Mouse (Mus musculus): ENCODE results near the gene Gm34302. TPM values are rescaled to one million over a fixed set of nuclear protein-coding genes. Genes with fewer than 3 reads are reported as not detected.

Gm34302 gene
- polyA plus RNA-seq, 1 experiment from 2014 or later = not detected

GRCm38 (mm10) chr3:63494625-63495382 lies 11.1 kb upstream of the Gm34302 start:
- Histone ChIP-seq H3K9me3 (ENCODE audit: low read depth, low read length) (no peaks in the 10 kb centered on the region), H3K27ac (ENCODE audit: low read depth) (peak overlapping the region; percentile 65; the same call in 1 of the 2 replicates), H3K4me3 (ENCODE audit: low read depth, low read length) (no peak overlapping the region), H3K4me2 (no peak overlapping the region), H3K36me3 (ENCODE audit: insufficient read depth) (no peaks in the 10 kb centered on the region), H3K4me1 (ENCODE audit: insufficient read depth) (no peaks in the 10 kb centered on the region), H3K9ac (no peak overlapping the region), H3K27me3 (ENCODE audit: insufficient read depth, low read length) (no peaks in the 10 kb centered on the region)
- ATAC-seq (ENCODE audit: insufficient read depth) = no peak
- 54% methylated on average over 5 of the region's 5 CpGs for whole genome bisulfite sequencing
- DNase-seq = peak; percentile 1
- no peak for TF ChIP-seq CTCF (IDR thresholded peaks at IDR 0.05; ENCODE audit: low read depth)

DNA sequence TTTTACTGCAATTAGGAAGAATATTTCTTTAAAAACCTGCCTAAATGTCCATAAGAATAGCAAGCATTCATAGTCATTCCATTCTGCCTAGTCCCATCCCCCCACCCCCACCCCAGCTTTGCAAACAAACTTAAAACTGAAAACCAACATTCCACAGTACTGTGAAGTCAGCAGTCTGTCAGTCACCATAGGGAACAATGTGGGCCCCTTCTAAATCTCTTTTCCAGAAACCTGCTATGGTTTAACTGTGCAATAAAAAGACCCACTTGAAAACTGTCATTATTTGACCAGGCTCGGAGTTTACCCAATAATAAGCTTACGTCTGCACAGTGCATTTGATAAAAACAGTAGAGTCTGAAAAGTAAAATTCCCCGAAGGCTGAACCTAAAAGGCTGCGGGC lies 9.9 kb upstream of the Gm34302 start:
- H3K27ac ChIP-seq (ENCODE audit: low read depth) = peak overlapping the region; percentile 65; the same call in 1 of the 2 replicates
- no peak overlapping the region for H3K4me3 ChIP-seq (ENCODE audit: low read depth, low read length)
- no peak overlapping the region for H3K9ac ChIP-seq
- DNase-seq = peak; percentile 40
- no peak for TF ChIP-seq CTCF (IDR thresholded peaks at IDR 0.05; ENCODE audit: low read depth)
- no peak overlapping the region for H3K4me2 ChIP-seq
- H3K27me3 ChIP-seq (ENCODE audit: insufficient read depth, low read length) = no peaks in the 10 kb centered on the region
- H3K4me1 ChIP-seq (ENCODE audit: insufficient read depth) = no peaks in the 10 kb centered on the region
- no peaks in the 10 kb centered on the region for H3K9me3 ChIP-seq (ENCODE audit: low read depth, low read length)
- H3K36me3 ChIP-seq (ENCODE audit: insufficient read depth) = no peaks in the 10 kb centered on the region
- peak; percentile 94; the same call in 1 of the 2 replicates for ATAC-seq (ENCODE audit: insufficient read depth)
- 50% methylated on average over 4 of the region's 4 CpGs for WGBS

DNA sequence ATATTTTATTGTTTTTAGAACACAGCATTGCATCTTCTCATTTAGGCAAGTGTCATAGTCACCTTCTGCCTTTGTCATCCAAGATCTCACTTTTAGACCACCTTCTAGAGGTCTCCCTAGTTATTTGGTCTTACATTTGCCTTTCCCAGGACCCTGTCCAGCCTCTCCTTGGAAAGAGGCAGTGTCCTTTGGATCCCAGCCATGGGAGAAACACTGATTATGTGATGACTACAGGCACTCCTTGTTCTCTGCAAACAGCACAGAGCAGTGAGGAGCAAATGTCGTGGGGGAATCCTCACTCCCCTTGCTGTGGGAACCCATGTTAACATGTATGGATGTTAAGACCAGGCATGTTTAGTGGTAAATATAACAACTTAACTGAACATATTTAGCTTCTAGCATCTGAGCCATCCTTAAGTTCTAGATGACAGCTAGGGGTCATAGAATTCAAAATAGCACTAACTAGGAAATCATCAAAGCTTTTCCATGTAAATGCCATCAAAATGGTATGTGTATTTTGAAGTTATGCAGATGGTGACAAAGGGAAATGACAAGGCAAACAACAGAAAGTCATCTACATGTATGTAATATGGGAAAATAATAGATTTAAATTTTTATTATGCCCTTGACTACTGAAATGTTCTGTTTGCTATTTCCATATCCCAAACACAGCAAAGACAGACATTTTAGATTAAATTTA lies 43.1 kb downstream of the Gm34302 start:
- Histone ChIP-seq H3K27ac (ENCODE audit: low read depth) (no peak overlapping the region), H3K9me3 (ENCODE audit: low read depth, low read length) (no peaks in the 10 kb centered on the region), H3K4me3 (ENCODE audit: low read depth, low read length) (no peak overlapping the region), H3K4me1 (ENCODE audit: insufficient read depth) (no peaks in the 10 kb centered on the region), H3K4me2 (no peak overlapping the region), H3K27me3 (ENCODE audit: insufficient read depth, low read length) (no peaks in the 10 kb centered on the region), H3K9ac (no peak overlapping the region), H3K36me3 (ENCODE audit: insufficient read depth) (no peaks in the 10 kb centered on the region)
- TF ChIP-seq CTCF (IDR thresholded peaks at IDR 0.05; ENCODE audit: low read depth) = no peak
- ATAC-seq (ENCODE audit: insufficient read depth) = peak; percentile 69; the same call in 1 of the 2 replicates
- 43% methylated on average over 1 of the region's 1 CpGs for WGBS
- DNase-seq = peak; percentile 65

DNA sequence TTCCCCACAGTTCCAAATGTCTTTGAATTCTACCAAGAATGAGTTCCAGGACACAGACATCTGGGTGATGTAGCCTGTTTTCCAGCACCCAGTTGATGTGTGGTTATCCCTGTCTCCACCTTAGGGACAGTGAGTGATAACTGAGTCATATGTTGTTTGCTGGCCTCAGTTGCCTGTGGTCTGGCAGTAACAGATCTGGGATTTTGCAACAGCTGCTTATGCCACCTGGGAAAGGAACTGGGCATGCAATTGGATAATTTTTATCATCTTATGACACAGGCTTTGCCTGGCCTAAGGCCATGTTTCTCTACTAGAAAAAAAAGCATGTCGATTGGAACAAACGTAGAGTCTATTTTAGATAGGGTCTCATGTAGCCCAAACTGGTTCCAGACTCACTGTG lies 43.9 kb downstream of the Gm34302 start:
- Histone ChIP-seq H3K9me3 (ENCODE audit: low read depth, low read length) (no peaks in the 10 kb centered on the region), H3K4me3 (ENCODE audit: low read depth, low read length) (no peak overlapping the region), H3K36me3 (ENCODE audit: insufficient read depth) (no peaks in the 10 kb centered on the region), H3K4me1 (ENCODE audit: insufficient read depth) (no peaks in the 10 kb centered on the region), H3K9ac (no peak overlapping the region), H3K27me3 (ENCODE audit: insufficient read depth, low read length) (no peaks in the 10 kb centered on the region), H3K4me2 (no peak overlapping the region), H3K27ac (ENCODE audit: low read depth) (no peak overlapping the region)
- ATAC-seq (ENCODE audit: insufficient read depth) (no peak), DNase-seq (no peak)
- WGBS = 74% methylated on average over 2 of the region's 2 CpGs
- TF ChIP-seq CTCF (IDR thresholded peaks at IDR 0.05; ENCODE audit: low read depth) = no peak

GRCm38 (mm10) chr3:63438898-63439297 lies 44.8 kb downstream of the Gm34302 start:
- WGBS = 79% methylated on average over 3 of the region's 3 CpGs
- ATAC-seq (ENCODE audit: insufficient read depth) (no peak), DNase-seq (no peak)
- Histone ChIP-seq H3K27me3 (ENCODE audit: insufficient read depth, low read length) (no peaks in the 10 kb centered on the region), H3K27ac (ENCODE audit: low read depth) (no peak overlapping the region), H3K36me3 (ENCODE audit: insufficient read depth) (no peaks in the 10 kb centered on the region), H3K9me3 (ENCODE audit: low read depth, low read length) (no peaks in the 10 kb centered on the region), H3K4me2 (no peak overlapping the region), H3K4me1 (ENCODE audit: insufficient read depth) (no peaks in the 10 kb centered on the region), H3K9ac (no peak overlapping the region), H3K4me3 (ENCODE audit: low read depth, low read length) (no peak overlapping the region)
- no peak for TF ChIP-seq CTCF (IDR thresholded peaks at IDR 0.05; ENCODE audit: low read depth)

Other genes with a start within 250 kb of the Gm34302 start
- 4.2 and 5.5 TPM in 2 replicates for gene Mme, start 242.3 kb downstream of the Gm34302 start, polyA plus RNA-seq (2014; fragmentation: Nextera tagmentation; extraction: Ambion mirVana)

Data from lung, embryonic 14.5 days (tissue).